Mouse (Mus musculus): ENCODE measurements around the gene Bzw2. TPM values are rescaled to one million over a fixed set of nuclear protein-coding genes. Genes with fewer than 3 reads are reported as not detected.

Gene Bzw2
- 133 and 156 TPM in 2 replicates for total RNA-seq (2014; fragmentation: Nextera tagmentation)
- total RNA-seq (2017) = 139 and 142 TPM in 2 replicates

DNA sequence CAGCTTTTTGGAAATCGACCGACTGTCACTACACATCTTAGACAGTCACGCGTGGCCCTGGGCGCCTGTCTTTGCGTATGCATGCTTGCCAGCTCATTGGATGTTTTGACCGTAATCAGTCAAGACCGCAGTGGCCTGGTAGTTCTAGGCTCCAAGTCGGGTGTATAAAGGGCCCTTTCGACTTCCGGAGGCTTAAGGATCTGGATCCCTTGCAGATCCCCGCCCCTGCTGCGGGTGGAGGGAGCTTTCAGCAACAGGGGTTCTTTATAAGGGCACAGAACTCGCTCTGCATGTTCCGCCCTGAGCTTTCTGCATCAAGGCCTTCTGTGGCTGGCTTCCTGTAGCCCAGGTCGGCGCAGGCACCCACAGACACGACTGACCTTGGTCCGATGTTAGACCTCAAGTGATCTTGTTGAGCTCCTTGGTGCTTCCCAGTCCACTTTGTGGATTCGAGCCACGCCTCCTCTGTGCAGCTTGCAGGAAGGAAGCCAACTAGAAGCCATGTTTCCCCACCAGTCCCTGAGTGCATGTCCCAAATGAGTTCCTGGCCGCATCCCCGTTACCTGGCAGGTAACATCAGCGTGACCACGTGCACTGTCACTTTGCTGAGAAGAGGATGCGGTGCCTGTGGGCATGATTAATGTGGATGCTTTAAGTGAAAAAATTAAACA is at the start of gene Bzw2:
TSS of gene Bzw2 (minus strand) at position 443 of the 671 bp plus-strand sequence.
- peak; percentile 42 for ATAC-seq (replicated peaks; ENCODE audit: poor library complexity, severe bottlenecking)

DNA sequence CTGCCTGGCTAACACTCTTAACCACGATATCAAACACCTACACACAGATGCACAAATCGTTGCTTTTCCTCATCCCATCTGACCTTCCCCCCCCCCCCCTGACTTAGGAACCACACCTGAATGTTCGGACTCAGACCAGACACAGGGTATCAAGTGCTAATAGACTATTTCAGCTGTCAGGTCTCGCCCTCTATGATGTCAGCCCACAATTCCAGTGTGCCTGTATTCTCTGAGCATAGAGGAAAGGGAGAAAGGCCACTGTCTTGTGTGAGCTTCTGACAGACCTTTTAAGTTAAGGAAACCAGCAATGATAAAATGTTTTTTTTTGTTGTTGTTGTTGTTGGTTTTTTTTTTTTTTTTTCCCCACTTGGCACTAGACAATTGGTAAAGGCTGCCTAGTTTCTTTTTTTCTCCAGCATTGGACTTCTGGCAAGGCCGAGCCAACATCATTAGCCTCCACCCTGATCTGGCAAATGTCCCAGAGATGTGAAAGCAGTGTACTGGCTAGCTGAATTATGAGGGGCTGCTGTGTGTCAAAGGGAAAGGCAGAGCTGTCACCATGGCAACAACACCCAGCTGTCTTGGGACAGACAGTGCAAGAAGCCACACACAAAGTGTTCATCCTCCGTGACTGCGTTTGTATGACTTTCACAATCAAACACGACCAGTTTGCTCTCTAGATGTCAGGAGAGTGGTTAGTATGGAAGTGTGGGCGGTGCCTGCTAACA is 49.4 kb upstream of the Bzw2 start:
- peak; percentile 95 for ATAC-seq (replicated peaks; ENCODE audit: poor library complexity, severe bottlenecking)

DNA sequence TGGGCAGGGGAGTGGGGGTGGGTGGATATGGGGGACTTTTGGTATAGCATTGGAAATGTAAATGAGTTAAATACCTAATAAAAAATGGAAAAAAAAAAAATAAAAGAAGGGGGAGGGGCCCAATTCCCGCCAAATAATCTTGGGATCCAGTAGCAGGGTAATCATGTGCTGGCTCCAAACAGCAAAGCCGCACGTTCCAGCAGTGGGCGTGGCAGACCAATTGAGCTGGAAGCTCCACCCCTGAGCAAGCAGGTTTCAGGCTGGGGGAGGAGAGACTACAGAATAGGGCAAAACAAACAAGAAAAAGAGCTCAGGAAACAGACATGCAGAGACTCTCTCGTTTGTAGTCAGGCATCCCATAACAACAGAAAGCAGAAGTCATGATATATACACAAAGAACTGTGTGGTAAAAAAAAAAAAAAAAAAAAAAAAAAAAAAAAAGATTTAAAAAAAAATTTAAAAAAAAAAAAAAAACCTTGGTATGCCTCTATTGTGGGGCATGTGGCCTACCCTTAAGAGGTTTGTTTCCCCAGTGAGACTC is 47.8 kb upstream of the Bzw2 start:
- ATAC-seq (replicated peaks; ENCODE audit: poor library complexity, severe bottlenecking) = peak; percentile 66

GRCm38 (mm10) chr12:36194976-36195375 is 37.1 kb upstream of the Bzw2 start:
- ATAC-seq (replicated peaks; ENCODE audit: poor library complexity, severe bottlenecking) = no peak

GRCm38 (mm10) chr12:36190343-36190742 is 32.5 kb upstream of the Bzw2 start:
- peak; percentile 97 for ATAC-seq (replicated peaks; ENCODE audit: poor library complexity, severe bottlenecking)

- no peak for ATAC-seq (replicated peaks; ENCODE audit: poor library complexity, severe bottlenecking)
Measured at GRCm38 (mm10) chr12:36189610-36190009, 31.7 kb upstream of the Bzw2 start.

GRCm38 (mm10) chr12:36187081-36187480 is 29.2 kb upstream of the Bzw2 start:
- ATAC-seq (replicated peaks; ENCODE audit: poor library complexity, severe bottlenecking) = no peak

DNA sequence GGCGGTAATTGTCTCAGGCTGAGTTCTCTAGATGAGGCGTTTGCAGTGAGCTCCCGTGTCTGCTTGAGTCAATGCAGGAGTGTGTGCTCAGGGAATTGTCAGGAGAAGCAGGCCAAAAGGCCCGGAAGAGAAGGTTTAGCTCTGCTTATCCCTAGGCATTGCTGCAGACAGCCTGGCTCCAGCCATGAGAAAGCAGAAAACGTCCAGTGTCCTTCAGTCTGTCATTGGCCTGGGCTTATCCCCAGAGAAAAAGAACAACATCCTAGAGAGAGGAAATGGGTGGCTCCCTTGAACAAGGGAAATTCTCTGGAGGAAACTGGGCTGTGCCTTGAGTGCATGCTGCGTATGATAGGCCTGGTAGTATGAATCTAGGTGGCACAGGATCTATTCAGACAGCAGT is 24.7 kb upstream of the Bzw2 start:
- ATAC-seq (replicated peaks; ENCODE audit: poor library complexity, severe bottlenecking) = no peak

DNA sequence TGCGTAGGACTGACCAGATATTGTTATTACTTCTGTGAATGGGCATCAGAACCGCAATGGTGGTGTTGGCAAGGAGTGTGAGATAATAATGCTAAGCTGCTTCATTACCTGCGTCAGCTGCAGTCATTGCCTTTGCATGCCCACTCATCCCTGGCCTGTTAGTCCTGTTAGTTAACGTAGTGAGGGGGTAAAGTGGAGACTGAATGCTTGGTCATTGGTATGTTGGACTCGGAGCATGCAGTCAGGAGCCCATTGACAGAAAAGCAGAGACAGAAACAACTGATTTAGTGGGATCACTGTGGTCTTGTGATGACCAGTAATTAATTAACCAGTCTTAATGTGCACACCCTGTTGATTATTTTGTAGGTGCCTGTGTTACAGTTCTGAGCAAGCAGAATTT is 19.3 kb upstream of the Bzw2 start:
- ATAC-seq (replicated peaks; ENCODE audit: poor library complexity, severe bottlenecking) = no peak

- ATAC-seq (replicated peaks; ENCODE audit: poor library complexity, severe bottlenecking) = no peak
Measured at GRCm38 (mm10) chr12:36165299-36165698, 7.4 kb upstream of the Bzw2 start.

DNA sequence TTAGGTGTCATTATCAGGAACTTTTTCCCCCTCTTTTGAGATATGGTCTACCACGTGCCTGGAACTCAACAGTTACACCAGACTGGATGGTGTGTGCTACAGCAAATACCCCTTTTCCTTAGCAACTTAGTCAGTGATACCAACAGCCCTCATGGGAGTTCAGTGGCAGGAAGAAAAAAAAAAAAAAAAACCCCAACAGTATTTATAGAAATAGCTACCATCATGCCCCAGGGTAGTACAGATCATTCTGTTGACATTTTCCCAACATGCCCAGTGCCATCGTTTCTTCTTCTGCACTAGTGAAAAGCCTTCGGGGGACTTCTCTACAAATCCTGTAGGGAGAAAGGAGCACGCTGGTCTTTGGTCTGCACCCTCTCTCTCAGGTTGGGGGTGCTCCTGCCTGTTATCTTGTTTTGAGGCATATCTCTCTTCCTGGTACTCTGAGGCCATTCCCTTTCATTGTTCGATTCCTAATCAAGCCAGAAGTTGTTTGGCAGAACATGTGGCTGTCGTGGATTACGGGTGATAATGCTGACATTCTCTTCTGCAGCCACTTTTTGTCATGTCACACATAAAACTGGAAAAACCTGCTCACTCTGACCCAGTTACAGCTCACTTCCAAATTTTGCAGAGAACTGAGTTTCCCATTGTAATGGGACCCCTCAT is 6.4 kb upstream of the Bzw2 start:
- ATAC-seq (replicated peaks; ENCODE audit: poor library complexity, severe bottlenecking) = no peak

DNA sequence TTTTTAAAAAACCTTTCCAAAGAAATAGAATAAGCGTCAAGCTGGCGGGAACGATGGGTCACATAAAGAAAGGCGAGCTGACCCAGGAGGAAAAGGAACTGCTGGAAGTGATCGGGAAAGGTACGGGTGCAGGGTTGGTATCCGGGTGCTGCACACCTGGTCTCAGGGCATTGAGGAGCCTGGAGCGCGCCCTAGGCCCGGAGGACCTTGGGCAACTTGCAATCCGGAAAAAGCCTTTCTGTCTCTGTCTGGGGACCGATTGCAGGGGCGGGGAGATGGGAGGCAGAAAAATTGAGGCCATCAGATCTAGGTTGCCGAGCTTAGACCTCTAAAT is 609 bp downstream of the Bzw2 start:
- ATAC-seq (replicated peaks; ENCODE audit: poor library complexity, severe bottlenecking) = peak; percentile 15

DNA sequence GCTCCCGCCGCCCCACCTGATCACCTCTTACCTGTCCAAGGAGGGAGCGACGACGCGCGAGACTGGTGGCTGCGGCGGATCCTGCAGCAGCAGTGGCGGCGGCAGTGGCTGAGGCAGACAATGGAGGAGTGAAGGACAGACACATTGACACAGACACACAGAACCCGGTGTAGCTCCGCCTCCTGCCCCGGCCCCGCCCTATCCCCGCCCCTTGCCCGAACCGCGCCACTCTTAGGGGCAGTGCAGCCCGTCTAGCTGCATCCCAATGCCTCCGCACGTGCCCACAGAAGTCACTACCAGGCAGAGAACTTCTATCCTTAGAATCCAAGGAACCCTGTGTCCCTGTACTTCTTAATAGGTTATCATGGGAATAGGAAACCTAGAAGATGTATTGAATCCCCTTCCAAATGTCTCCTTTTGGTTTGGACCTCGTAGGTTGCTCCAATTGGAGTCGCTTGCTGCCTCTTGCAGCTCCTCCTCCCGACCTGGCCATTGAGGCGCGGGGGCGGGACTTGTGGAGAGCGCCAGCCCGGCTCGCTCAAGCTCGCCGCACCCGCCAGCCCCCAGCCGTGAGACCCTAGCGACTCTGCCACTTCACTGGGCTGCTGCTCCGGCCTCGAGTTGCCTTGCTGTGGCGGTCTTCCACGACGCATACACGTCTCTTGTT is 1.1 kb downstream of the Bzw2 start, which contains the start of gene Ankmy2:
TSS of gene Ankmy2 (plus strand) at position 478 of the 667 bp plus-strand sequence.
- ATAC-seq (replicated peaks; ENCODE audit: poor library complexity, severe bottlenecking) = peak; percentile 74

DNA sequence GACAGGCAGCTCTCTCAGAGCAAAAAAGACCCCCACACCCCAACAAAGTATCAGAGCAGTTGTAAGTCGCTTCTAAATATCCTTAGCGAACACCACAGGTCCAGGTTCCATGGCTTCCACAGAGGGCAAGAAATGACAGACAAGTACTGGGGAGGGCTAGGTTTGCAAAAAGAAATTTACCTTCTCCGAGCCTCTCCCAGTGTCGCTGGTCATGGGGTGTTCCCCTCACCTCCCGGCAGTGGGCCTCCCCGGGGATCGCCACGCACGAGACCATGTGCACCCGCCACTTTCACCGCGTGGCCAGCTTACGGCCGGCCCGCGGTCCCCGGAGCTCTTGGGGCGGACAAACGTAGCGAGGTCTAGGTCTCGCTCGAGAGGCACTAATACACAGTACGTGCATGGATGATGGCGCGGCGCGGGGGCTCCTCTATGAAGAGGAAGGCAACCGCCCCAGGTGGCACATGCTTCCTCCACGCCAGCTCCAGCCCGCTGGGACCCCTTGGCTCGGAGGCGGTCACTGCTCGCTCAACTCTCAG is 1.7 kb downstream of the Bzw2 start:
- peak; percentile 28 for ATAC-seq (replicated peaks; ENCODE audit: poor library complexity, severe bottlenecking)

- peak; percentile 16 for ATAC-seq (replicated peaks; ENCODE audit: poor library complexity, severe bottlenecking)
Measured at GRCm38 (mm10) chr12:36155141-36155641, 2.7 kb downstream of the Bzw2 start.

GRCm38 (mm10) chr12:36150737-36151136 is 7.1 kb downstream of the Bzw2 start:
- no peak for ATAC-seq (replicated peaks; ENCODE audit: poor library complexity, severe bottlenecking)

- no peak for ATAC-seq (replicated peaks; ENCODE audit: poor library complexity, severe bottlenecking)
Measured at GRCm38 (mm10) chr12:36150265-36150664, 7.6 kb downstream of the Bzw2 start.

DNA sequence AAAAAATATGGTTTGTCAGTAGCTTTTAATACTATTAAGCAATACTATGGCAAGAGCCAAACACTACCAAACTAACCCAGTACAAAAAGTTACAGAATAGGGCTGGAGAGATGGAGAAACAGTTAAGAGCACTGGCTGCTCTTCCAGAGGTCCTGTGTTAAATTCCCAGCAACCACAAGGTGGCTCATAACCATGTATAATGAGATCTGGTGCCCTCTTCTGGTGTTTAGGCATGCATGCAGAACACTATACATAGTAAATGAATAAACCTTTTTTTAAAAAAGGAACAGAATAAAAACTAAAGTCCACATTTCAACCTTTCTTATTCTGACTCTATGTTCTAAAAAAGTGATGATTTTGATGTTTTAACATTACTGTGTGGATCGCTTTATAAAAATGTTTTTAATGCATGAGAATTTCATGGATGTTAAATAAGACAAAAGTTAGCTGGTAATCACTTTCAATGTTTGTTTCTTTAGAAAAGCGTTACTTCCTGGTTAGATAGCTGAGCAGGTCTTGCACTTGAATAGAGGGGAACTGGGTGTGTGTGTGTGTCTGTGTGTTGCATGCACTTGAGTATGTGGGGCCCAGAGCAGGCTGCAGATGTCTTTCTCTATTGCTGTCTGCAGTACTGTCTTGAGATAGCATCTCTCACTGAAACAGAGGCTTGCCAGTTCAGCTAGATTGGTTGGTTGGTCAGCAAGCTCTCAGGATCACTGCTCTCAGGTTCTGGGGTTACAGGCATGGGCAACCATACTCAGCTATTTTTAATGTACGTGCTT is 11.5 kb downstream of the Bzw2 start:
- peak; percentile 25; the same call in 1 of the 2 replicates for ATAC-seq (replicated peaks; ENCODE audit: poor library complexity, severe bottlenecking)

GRCm38 (mm10) chr12:36140401-36140800 is 17.5 kb downstream of the Bzw2 start:
- ATAC-seq (replicated peaks; ENCODE audit: poor library complexity, severe bottlenecking) = no peak
